Mouse (Mus musculus) lung, adult 10 weeks (tissue): Measurements from ENCODE around the gene Susd2. TPM values are rescaled to one million over a fixed set of nuclear protein-coding genes. Genes with fewer than 3 reads are reported as not detected.

Experiments
- polyA plus RNA-seq: library from polyadenylated mRNA; stranded (reverse); fragments of 350-450 nt; fragmentation: Illumina TruSeq; extraction: RNeasy Lipid Tissue Mini Kit (QIAGEN cat#74804); gene quantifications from one replicate; pipeline ENCODE4 v1.2.3, GENCODE M21; 2014; ENCODE audit warnings: low read depth, low replicate concordance; ENCODE audit not compliant: insufficient read depth

The Susd2 gene
- 4.7 TPM for polyA plus RNA-seq

DNA sequence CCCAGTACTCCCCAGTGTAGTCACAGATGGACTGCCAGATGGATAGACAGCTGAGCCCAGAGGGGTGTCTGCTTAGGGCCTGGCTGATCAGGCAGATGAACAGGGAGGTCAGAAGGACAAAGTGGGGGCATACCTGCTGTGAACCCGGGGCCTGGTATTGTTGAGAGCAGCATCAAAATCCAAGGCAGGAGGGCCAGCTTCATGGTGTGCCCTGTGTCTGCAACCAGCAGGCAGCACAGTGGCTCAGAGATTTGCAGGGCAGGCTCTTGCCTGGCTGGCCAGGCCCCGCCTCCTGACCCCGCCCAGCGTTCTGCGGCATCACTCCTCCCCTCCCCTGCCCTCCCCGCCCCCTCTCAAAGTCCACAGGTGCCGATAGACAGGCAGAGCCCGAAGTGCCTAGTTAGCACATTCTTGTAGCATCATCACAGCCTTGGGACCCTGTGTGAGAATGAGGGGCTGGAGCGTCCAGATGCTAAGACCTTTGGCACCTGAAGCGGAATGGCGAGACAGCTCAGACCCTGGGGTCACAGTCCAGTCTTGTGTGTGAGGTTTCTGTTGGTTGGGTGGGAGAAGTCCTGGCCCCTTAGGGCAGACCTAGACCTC is at the start of gene Susd2:
Gene Susd2 (minus strand): TSS at position 268 of the 603 bp plus-strand sequence.

GRCm38 (mm10) chr10:75589129-75589528 is 54.7 kb downstream of the Susd2 start, which contains the start of gene Ggt5:
Gene Ggt5 (plus strand): TSS chr10:75589340.

Other genes with a start within 250 kb of the Susd2 start
- 0.68 TPM for gene Upb1, start 242.9 kb downstream of the Susd2 start, polyA plus RNA-seq
- gene Snrpd3, start 126.5 kb downstream of the Susd2 start, polyA plus RNA-seq: 68.0 TPM
- gene Gucd1, start 126.0 kb downstream of the Susd2 start, polyA plus RNA-seq: 14.2 TPM
- gene Lrrc75b, start 83.7 kb downstream of the Susd2 start, polyA plus RNA-seq: 0.25 TPM
- gene Ggt1, start 82.4 kb downstream of the Susd2 start, polyA plus RNA-seq: 1.7 TPM
- gene Ggt5, start 54.7 kb downstream of the Susd2 start, polyA plus RNA-seq: 5.4 TPM
- gene Cabin1, start 120.3 kb upstream of the Susd2 start, polyA plus RNA-seq: 11.5 TPM
- gene Ddt, start 129.4 kb upstream of the Susd2 start, polyA plus RNA-seq: 109 TPM
- not detected for gene Gm20441, start 136.9 kb upstream of the Susd2 start, polyA plus RNA-seq
- gene Gstt3, start 137.4 kb upstream of the Susd2 start, polyA plus RNA-seq: 31.9 TPM
- 119 TPM for gene Gstt1, start 154.6 kb upstream of the Susd2 start, polyA plus RNA-seq
- gene Gstt4, start 178.5 kb upstream of the Susd2 start, polyA plus RNA-seq: not detected
- 32.5 TPM for gene Gstt2, start 193.4 kb upstream of the Susd2 start, polyA plus RNA-seq
- 126 TPM for gene Mif, start 216.2 kb upstream of the Susd2 start, polyA plus RNA-seq
- 3.0 TPM for gene Derl3, start 249.4 kb upstream of the Susd2 start, polyA plus RNA-seq